ENCODE assay signal across 9 mouse cellular contexts in the genomic region with DNA sequence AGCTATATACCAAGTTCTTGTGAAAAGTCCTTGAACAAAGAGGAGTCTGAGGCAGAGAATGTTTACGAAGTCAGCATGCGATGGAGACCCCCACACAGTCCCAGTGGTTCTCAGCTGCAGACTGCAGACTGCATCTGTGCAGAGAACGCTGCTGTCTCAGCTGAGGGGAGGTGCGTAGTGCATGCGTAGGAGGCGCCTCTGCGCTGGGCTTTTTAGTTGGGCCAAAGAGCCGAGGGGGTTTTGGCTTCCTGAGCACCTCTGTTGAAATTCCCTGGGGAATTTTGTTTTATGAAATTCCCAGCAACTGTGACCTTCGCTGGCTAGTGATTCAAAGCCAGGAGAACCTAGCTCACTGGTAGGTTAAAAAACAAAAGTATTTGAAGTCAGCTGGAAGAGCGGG. TPM values are rescaled to one million over a fixed set of nuclear protein-coding genes. Genes with fewer than 3 reads are reported as not detected.
DNase-seq lines count a peak whose midpoint lies in the region; ATAC-seq lines count a peak whose summit lies in the region.
"Had no signal": no experiment of that assay in that cellular context is flagged by ENCODE, and none has a peak within 500 bp of the region (broad histone marks: within the 10 kb centered on the region; RNA-seq: fewer than 3 reads in every experiment).

No protein-coding gene starts in this region.

- WGBS in intestine, embryonic 14.5 days = 43% methylated on average over 10 of the region's 10 CpGs
- 46% methylated on average over 10 of the region's 10 CpGs for WGBS in intestine, embryonic 16.5 days
- WGBS in embryonic facial prominence, embryonic 11.5 days = 15% methylated on average over 10 of the region's 10 CpGs
- WGBS in hindbrain, embryonic 14.5 days = 6% methylated on average over 10 of the region's 10 CpGs
- whole genome bisulfite sequencing in neural tube, embryonic 11.5 days = 13% methylated on average over 10 of the region's 10 CpGs

- H3K9ac ChIP-seq in intestine, embryonic 14.5 days (ENCODE audit: low read length) = no peak overlapping the region
- no peak overlapping the region for H3K9ac ChIP-seq in intestine, embryonic 16.5 days (ENCODE audit: low read depth, low read length)
- H3K9ac ChIP-seq in embryonic facial prominence, embryonic 11.5 days (replicated peaks; ENCODE audit: low read length) = no peak overlapping the region
- H3K9ac ChIP-seq in hindbrain, embryonic 14.5 days = no peak overlapping the region
- H3K9ac ChIP-seq in neural tube, embryonic 11.5 days (ENCODE audit: low read length) = no peak overlapping the region

- H3K4me2 ChIP-seq in intestine, embryonic 14.5 days (ENCODE audit: low read length) = 0 out of 2 replicates have a peak overlapping the region, but pooled peaks have one; percentile 12
- no peak overlapping the region for H3K4me2 ChIP-seq in intestine, embryonic 16.5 days (ENCODE audit: low read depth, low read length)
- no peak overlapping the region for H3K4me2 ChIP-seq in embryonic facial prominence, embryonic 11.5 days (ENCODE audit: low read depth, low read length)
- H3K4me2 ChIP-seq in hindbrain, embryonic 14.5 days (replicated peaks) = peak overlapping the region; percentile 25
- H3K4me2 ChIP-seq in neural tube, embryonic 11.5 days (ENCODE audit: low read depth) = no peak overlapping the region

- no peak overlapping the region for H3K4me3 ChIP-seq in intestine, embryonic 14.5 days (ENCODE audit: low read depth, low read length)
- no peak overlapping the region for H3K4me3 ChIP-seq in intestine, embryonic 16.5 days (ENCODE audit: low read length)
- no peak overlapping the region for H3K4me3 ChIP-seq in embryonic facial prominence, embryonic 11.5 days (ENCODE audit: low read depth, low read length)
- H3K4me3 ChIP-seq in hindbrain, embryonic 14.5 days (replicated peaks; ENCODE audit: low read length) = no peak overlapping the region
- no peak overlapping the region for H3K4me3 ChIP-seq in neural tube, embryonic 11.5 days (ENCODE audit: low read depth, low read length)

- H3K9me3 ChIP-seq in intestine, embryonic 14.5 days (ENCODE audit: control insufficient read depth, low read length) = no peaks in the 10 kb centered on the region
- no peaks in the 10 kb centered on the region for H3K9me3 ChIP-seq in intestine, embryonic 16.5 days (ENCODE audit: control insufficient read depth, low read length)
- no peaks in the 10 kb centered on the region for H3K9me3 ChIP-seq in embryonic facial prominence, embryonic 11.5 days (replicated peaks; ENCODE audit: control insufficient read depth, low read length)
- no peaks in the 10 kb centered on the region for H3K9me3 ChIP-seq in hindbrain, embryonic 14.5 days (ENCODE audit: control insufficient read depth, low read length)
- H3K9me3 ChIP-seq in neural tube, embryonic 11.5 days (ENCODE audit: control insufficient read depth, low read length) = no peaks in the 10 kb centered on the region

- peaks cover 5% of the 10 kb centered on the region; the same call in 1 of the 2 replicates for H3K4me1 ChIP-seq in intestine, embryonic 14.5 days (replicated peaks; ENCODE audit: control insufficient read depth, insufficient read depth, low read length)
- H3K4me1 ChIP-seq in intestine, embryonic 16.5 days (ENCODE audit: control insufficient read depth, insufficient read depth, low read length) = no peaks in the 10 kb centered on the region
- H3K4me1 ChIP-seq in embryonic facial prominence, embryonic 11.5 days (ENCODE audit: control insufficient read depth, insufficient read depth, low read length) = no peaks in the 10 kb centered on the region
- H3K4me1 ChIP-seq in hindbrain, embryonic 14.5 days (replicated peaks; ENCODE audit: control insufficient read depth, insufficient read depth, low read length) = peaks cover 6% of the 10 kb centered on the region
- no peaks in the 10 kb centered on the region for H3K4me1 ChIP-seq in neural tube, embryonic 11.5 days (ENCODE audit: control insufficient read depth, insufficient read depth, low read length)

- no peak overlapping the region for H3K27ac ChIP-seq in intestine, embryonic 14.5 days (ENCODE audit: low read depth)
- H3K27ac ChIP-seq in intestine, embryonic 16.5 days (ENCODE audit: low read length) = no peak overlapping the region
- H3K27ac ChIP-seq in embryonic facial prominence, embryonic 11.5 days (replicated peaks; ENCODE audit: low read depth, low read length) = no peak overlapping the region
- no peak overlapping the region for H3K27ac ChIP-seq in hindbrain, embryonic 14.5 days
- H3K27ac ChIP-seq in neural tube, embryonic 11.5 days (ENCODE audit: low read depth, low read length) = no peak overlapping the region

- ATAC-seq in intestine, embryonic 14.5 days (replicated peaks; ENCODE audit: low FRiP score, low TSS enrichment, low read depth) = no peak
- no peak for ATAC-seq in intestine, embryonic 16.5 days
- ATAC-seq in embryonic facial prominence, embryonic 11.5 days (replicated peaks; ENCODE audit: insufficient number of reproducible peaks, low FRiP score, low TSS enrichment, low read depth) = peak; percentile 59; the same call in 1 of the 2 replicates
- ATAC-seq in hindbrain, embryonic 14.5 days (ENCODE audit: low FRiP score) = no peak
- no peak for ATAC-seq in neural tube, embryonic 11.5 days (ENCODE audit: insufficient read depth, low FRiP score, low TSS enrichment)
- ATAC-seq in inflammation-experienced regulatory T-cells, adult 6 months = no peak

- no peaks in the 10 kb centered on the region for H3K27me3 ChIP-seq in intestine, embryonic 14.5 days (replicated peaks; ENCODE audit: control insufficient read depth, insufficient read depth, low read length)
- H3K27me3 ChIP-seq in intestine, embryonic 16.5 days (replicated peaks; ENCODE audit: control insufficient read depth, insufficient read depth, low read length) = no peaks in the 10 kb centered on the region
- no peaks in the 10 kb centered on the region for H3K27me3 ChIP-seq in embryonic facial prominence, embryonic 11.5 days (ENCODE audit: control insufficient read depth, insufficient read depth, low read length)
- no peaks in the 10 kb centered on the region for H3K27me3 ChIP-seq in hindbrain, embryonic 14.5 days (ENCODE audit: control insufficient read depth, insufficient read depth, low read length)
- no peaks in the 10 kb centered on the region for H3K27me3 ChIP-seq in neural tube, embryonic 11.5 days (ENCODE audit: control insufficient read depth, insufficient read depth, low read length)

- H3K36me3 ChIP-seq in intestine, embryonic 14.5 days (ENCODE audit: control insufficient read depth, insufficient read depth, low read length) = no peaks in the 10 kb centered on the region
- no peaks in the 10 kb centered on the region for H3K36me3 ChIP-seq in intestine, embryonic 16.5 days (ENCODE audit: control insufficient read depth, insufficient read depth, low read length)
- no peaks in the 10 kb centered on the region for H3K36me3 ChIP-seq in embryonic facial prominence, embryonic 11.5 days (replicated peaks; ENCODE audit: control insufficient read depth, insufficient read depth, low read depth, low read length)
- no peaks in the 10 kb centered on the region for H3K36me3 ChIP-seq in hindbrain, embryonic 14.5 days (replicated peaks; ENCODE audit: control insufficient read depth, insufficient read depth)
- no peaks in the 10 kb centered on the region for H3K36me3 ChIP-seq in neural tube, embryonic 11.5 days (ENCODE audit: control insufficient read depth, insufficient read depth, low read length)

- peak; percentile 57 for DNase-seq in intestine, embryonic 14.5 days (ENCODE audit: low spot score)
- DNase-seq in embryonic facial prominence, embryonic 11.5 days (ENCODE audit: low spot score) = peak; percentile 56
- peak; percentile 33 for DNase-seq in hindbrain, embryonic 14.5 days (ENCODE audit: low spot score)
- DNase-seq in neural tube, embryonic 11.5 days (ENCODE audit: low spot score) = peak; percentile 35
- no peak for DNase-seq in right cerebral cortex, postnatal 14 days
- DNase-seq in layer of hippocampus, adult 9-10 months (ENCODE audit: low spot score) = no peak
- DNase-seq: lung, adult 2 months had no signal

RNA-seq across cellular contexts. Expression of a gene that starts 56.9 kb away (rescaled TPM):
- 11.2 and 13.3 TPM in 2 replicates for polyA plus RNA-seq in intestine, embryonic 14.5 days (2014; fragmentation: Nextera tagmentation; extraction: Ambion mirVana)
- polyA plus RNA-seq in intestine, embryonic 16.5 days (2015; fragmentation: Nextera tagmentation; extraction: Ambion mirVana) = 6.9 and 8.9 TPM in 2 replicates
- polyA plus RNA-seq in embryonic facial prominence, embryonic 11.5 days (2014; fragmentation: Nextera tagmentation; extraction: Ambion mirVana) = 7.2 and 7.7 TPM in 2 replicates
- polyA plus RNA-seq in hindbrain, embryonic 14.5 days (2014; fragmentation: Nextera tagmentation; extraction: Ambion mirVana) = 11.9 and 12.4 TPM in 2 replicates
- polyA plus RNA-seq in neural tube, embryonic 11.5 days (2014; fragmentation: Nextera tagmentation; extraction: Ambion mirVana) = 5.1 TPM in 2 replicates
- not detected for polyA plus RNA-seq in inflammation-experienced regulatory T-cells, adult 6 months (2017; shearing (Covaris generic))

Comparison
In these comparisons a context has a peak if more than half of its experiments do, and no peak if none do; other contexts are left out.
1. H3K4me2 ChIP-seq: peak in intestine, embryonic 14.5 days (single experiment) and hindbrain, embryonic 14.5 days (single experiment); none in intestine, embryonic 16.5 days (single experiment), embryonic facial prominence, embryonic 11.5 days (single experiment) and neural tube, embryonic 11.5 days (single experiment).
2. DNase-seq: peak in intestine, embryonic 14.5 days (single experiment), embryonic facial prominence, embryonic 11.5 days (single experiment), hindbrain, embryonic 14.5 days (single experiment) and neural tube, embryonic 11.5 days (single experiment); none in right cerebral cortex, postnatal 14 days (single experiment) and layer of hippocampus, adult 9-10 months (single experiment).